Mouse (Mus musculus) inflammation-experienced regulatory T-cells (primary cell): ENCODE measurements around the gene Wnt4. TPM values are rescaled to one million over a fixed set of nuclear protein-coding genes. Genes with fewer than 3 reads are reported as not detected.

Source experiments
- polyA plus RNA-seq, 2 experiments: library from polyadenylated mRNA; unstranded; fragments of 100-300 nt; shearing (Covaris generic); gene quantifications; one replicate each; pipeline ENCODE4 v1.2.1; 2017

The Wnt4 gene
- polyA plus RNA-seq: 1 to 10 TPM in 1 of 2 experiments, under 1 TPM in 1; 0.39 to 1.6 TPM

GRCm38 (mm10) chr4:137277166-137277513, at the start of gene Wnt4:
Gene Wnt4, plus strand, starts transcription at chr4:137277489.

Other genes starting within 250 kb of the Wnt4 start
- 10 to 100 TPM in 1 of 2 experiments, 1 to 10 TPM in 1; 9.3 to 11.2 TPM for gene Zbtb40, start 228.7 kb upstream of the Wnt4 start, polyA plus RNA-seq
- gene Cdc42, start 80.2 kb downstream of the Wnt4 start, polyA plus RNA-seq: 100 to 1,000 TPM; 743 to 937 TPM
- gene Cela3a, start 132.3 kb downstream of the Wnt4 start, polyA plus RNA-seq: under 1 TPM in 1 of 2 experiments, not detected in 1; 0.80 TPM
- under 1 TPM in 1 of 2 experiments, not detected in 1; 0.29 TPM for gene Cela3b, start 153.1 kb downstream of the Wnt4 start, polyA plus RNA-seq
- not detected for gene 1700013G24Rik, start 175.8 kb downstream of the Wnt4 start, polyA plus RNA-seq
- under 1 TPM; 0.04 to 0.20 TPM for gene Hspg2, start 191.3 kb downstream of the Wnt4 start, polyA plus RNA-seq